Mouse (Mus musculus) liver, embryonic 15.5 days (tissue): Measurements from ENCODE around the gene Sox10. TPM values are rescaled to one million over a fixed set of nuclear protein-coding genes. Genes with fewer than 3 reads are reported as not detected.
A peak's percentile ranks its signal among the peaks of the same experiment; 100 is the strongest.

Experiments
- ATAC-seq: fragments of 200-750 bp; cut with Nextera tagmentation; 2 replicates; pipeline ENCODE4 v1.8.0; 2017; ENCODE audit warnings: moderate number of reproducible peaks, mild to moderate bottlenecking, moderate library complexity; ENCODE audit not compliant: insufficient read depth
- H3K27ac ChIP-seq: fragments of 300-500 bp; sonication (generic); replicated peaks from 2 replicates; pipeline ENCODE4 v1.5.1; 2015; ENCODE audit warnings: mild to moderate bottlenecking, inconsistent platforms
- H3K27me3 ChIP-seq: fragments of 300-500 bp; sonication (generic); 2 replicates; pipeline ENCODE4 v1.6.1; 2015; ENCODE audit warnings: mild to moderate bottlenecking, inconsistent platforms
- H3K36me3 ChIP-seq: fragments of 300-500 bp; sonication (generic); replicated peaks from 2 replicates; pipeline ENCODE4 v1.6.1; 2015; ENCODE audit warnings: moderate library complexity, mild to moderate bottlenecking, inconsistent platforms
- H3K4me1 ChIP-seq: fragments of 300-500 bp; sonication (generic); replicated peaks from 2 replicates; pipeline ENCODE4 v1.6.1; 2015; ENCODE audit warnings: inconsistent platforms
- H3K4me2 ChIP-seq: fragments of 300-500 bp; sonication (generic); 2 replicates; pipeline ENCODE4 v1.6.1; 2015; ENCODE audit warnings: moderate library complexity, mild to moderate bottlenecking, inconsistent platforms
- H3K4me3 ChIP-seq: fragments of 300-500 bp; sonication (generic); replicated peaks from 2 replicates; pipeline ENCODE4 v1.5.1; 2015; ENCODE audit warnings: mild to moderate bottlenecking, inconsistent platforms
- H3K9ac ChIP-seq: fragments of 300-500 bp; sonication (generic); 2 replicates; pipeline ENCODE4 v1.6.1; 2015; ENCODE audit warnings: moderate library complexity, mild to moderate bottlenecking, inconsistent platforms
- H3K9me3 ChIP-seq: fragments of 300-500 bp; sonication (generic); replicated peaks from 2 replicates; pipeline ENCODE4 v1.6.1; 2016; ENCODE audit warnings: inconsistent platforms
- WGBS: fragments of 180-500 bp; shearing (Covaris S2); methylation state at CpG from one replicate; pipeline ENCODE4 v1.1.7; 2015; ENCODE audit warnings: mixed read lengths; ENCODE audit not compliant: insufficient replicate concordance; 5-methylcytosine and 5-hydroxymethylcytosine counted together
- polyA plus RNA-seq: library from polyadenylated mRNA; unstranded; fragments of >200 nt; fragmentation: Nextera tagmentation; extraction: Ambion mirVana; gene quantifications from 2 replicates; pipeline ENCODE4 v1.2.1, GENCODE M21; 2015

Sox10 gene
- polyA plus RNA-seq, 1 experiment from 2014 or later = 0.09 TPM

DNA sequence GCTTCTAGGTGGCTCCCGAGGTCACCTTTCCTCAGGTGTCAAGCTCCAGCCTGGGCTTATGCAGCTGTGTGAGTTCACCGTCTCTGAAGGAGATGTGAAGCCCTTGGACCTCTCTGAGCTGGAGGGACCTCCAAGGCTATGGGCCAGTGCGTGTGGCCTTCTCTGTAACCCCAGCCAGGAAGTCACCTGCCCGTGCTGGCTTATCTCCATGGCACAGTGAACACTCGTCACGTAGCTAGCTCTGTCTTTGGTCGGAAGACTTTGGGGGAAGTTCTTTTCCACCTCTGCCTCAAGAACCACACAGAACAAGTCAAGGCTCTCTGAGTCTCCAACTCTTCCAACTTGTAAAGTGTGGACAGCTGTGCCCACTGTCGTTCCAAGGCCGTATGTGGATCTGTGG is 29.0 kb upstream of the Sox10 start:
- Histone ChIP-seq H3K27me3 (0 out of 2 replicates have a peak, but pooled peaks cover 4% of the 10 kb centered on the region), H3K4me2 (no peak overlapping the region), H3K36me3 (no peaks in the 10 kb centered on the region), H3K9me3 (no peaks in the 10 kb centered on the region), H3K27ac (no peak overlapping the region), H3K9ac (no peak overlapping the region), H3K4me3 (no peak overlapping the region), H3K4me1 (peaks cover 7% of the 10 kb centered on the region)
- ATAC-seq = no peak
- 34% methylated on average over 9 of the region's 9 CpGs for WGBS

DNA sequence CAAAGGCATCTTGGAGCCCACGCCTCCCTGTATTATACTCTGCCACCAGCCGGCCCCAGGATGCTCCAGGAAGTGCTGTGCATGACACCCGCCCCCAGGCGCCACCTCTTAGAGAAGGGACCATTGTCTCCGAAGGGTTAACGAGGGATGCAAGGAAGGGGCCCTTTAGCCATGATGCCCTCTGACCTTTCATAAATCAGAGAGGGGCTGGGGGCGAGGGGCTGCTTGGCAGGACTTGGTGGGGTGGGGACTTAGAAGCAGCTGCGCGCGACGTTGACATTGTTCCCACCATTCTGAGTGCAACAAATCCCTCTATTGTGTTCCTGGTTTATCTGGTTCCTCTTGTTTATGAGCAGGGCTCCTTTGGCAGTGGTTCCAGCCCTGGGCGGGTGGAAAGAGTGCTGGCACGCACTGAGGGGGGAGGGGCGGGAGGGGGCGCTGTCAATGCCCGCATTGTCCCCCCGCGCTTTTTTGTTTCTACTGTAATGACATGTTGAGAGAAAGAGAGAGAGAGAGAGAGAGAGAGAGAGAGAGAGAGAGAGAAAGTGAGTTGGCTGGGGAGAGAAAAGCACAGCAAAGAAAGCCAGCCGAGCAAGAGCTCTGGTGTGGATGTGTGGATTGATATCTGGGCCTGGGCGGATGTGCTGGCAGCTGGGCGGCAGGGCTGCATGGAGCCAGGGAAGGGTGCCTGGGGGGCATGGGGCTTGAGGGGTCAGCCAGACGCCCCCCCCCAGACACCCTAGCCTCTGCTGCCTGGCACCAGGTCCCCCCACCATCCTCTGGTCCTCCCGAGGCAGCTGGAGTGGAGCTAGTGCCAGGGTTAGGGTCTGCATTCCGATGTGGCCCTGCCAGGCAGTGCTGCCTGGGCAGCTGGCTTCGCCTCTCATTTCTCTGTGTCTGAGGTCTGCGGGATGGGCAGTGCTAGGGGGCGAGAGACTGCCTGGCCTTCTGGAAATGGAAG is 28.1 kb upstream of the Sox10 start:
- H3K27me3 ChIP-seq = 0 out of 2 replicates have a peak, but pooled peaks cover 1% of the 10 kb centered on the region
- H3K36me3 ChIP-seq = no peaks in the 10 kb centered on the region
- H3K4me3 ChIP-seq = no peak overlapping the region
- no peak overlapping the region for H3K9ac ChIP-seq
- H3K9me3 ChIP-seq = no peaks in the 10 kb centered on the region
- 52% methylated on average over 27 of the region's 27 CpGs for WGBS
- peaks cover 7% of the 10 kb centered on the region for H3K4me1 ChIP-seq
- no peak overlapping the region for H3K27ac ChIP-seq
- ATAC-seq = no peak
- no peak overlapping the region for H3K4me2 ChIP-seq

DNA sequence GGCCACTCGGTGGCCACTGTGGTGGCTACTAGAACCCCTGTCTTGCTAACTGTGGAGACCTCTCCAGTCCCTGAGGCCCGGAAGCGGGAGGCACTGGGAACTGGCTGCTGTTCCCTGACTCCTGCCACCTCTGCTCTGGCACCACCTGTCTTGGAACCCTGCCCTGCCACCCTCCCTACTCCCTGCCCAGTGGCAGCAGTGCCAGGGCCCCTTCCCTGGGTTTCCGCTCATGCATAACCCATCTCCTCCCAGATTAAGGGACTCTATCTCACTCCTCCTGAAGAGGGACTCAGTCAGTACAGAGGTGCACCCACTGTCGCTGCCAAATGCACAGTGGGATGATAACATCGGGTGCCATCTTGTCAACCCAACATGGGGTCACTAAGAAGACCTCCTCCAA is 27.4 kb upstream of the Sox10 start:
- WGBS = 74% methylated on average over 6 of the region's 6 CpGs
- no peak for ATAC-seq
- H3K9me3 ChIP-seq = no peaks in the 10 kb centered on the region
- no peak overlapping the region for H3K27ac ChIP-seq
- H3K9ac ChIP-seq = no peak overlapping the region
- H3K27me3 ChIP-seq = no peaks in the 10 kb centered on the region
- H3K36me3 ChIP-seq = no peaks in the 10 kb centered on the region
- H3K4me2 ChIP-seq = no peak overlapping the region
- no peak overlapping the region for H3K4me3 ChIP-seq
- peaks cover 7% of the 10 kb centered on the region for H3K4me1 ChIP-seq

DNA sequence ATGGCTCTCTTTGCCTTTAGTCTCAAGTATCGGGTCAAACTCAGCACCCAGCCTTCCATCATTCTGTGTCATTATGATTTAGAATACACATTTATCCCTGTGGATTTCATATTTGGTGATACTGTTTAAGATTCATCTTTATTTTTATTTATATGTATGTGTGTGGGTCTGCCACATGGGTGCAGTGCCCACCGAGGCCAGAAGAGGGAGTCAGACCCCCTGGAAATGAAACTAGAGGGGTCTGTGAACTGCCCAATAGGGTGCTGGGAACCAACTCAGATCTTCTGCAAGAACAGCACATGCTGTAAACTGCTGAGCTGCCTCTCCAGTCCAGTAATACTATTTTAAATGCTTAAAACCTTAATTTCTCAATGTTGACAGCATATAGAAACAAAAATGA is 26.4 kb upstream of the Sox10 start:
- H3K4me1 ChIP-seq = peaks cover 7% of the 10 kb centered on the region
- no peak overlapping the region for H3K27ac ChIP-seq
- no peak for ATAC-seq
- 80% methylated on average over 2 of the region's 2 CpGs for WGBS
- no peak overlapping the region for H3K9ac ChIP-seq
- no peak overlapping the region for H3K4me2 ChIP-seq
- H3K36me3 ChIP-seq = no peaks in the 10 kb centered on the region
- H3K9me3 ChIP-seq = no peaks in the 10 kb centered on the region
- no peaks in the 10 kb centered on the region for H3K27me3 ChIP-seq
- H3K4me3 ChIP-seq = no peak overlapping the region

DNA sequence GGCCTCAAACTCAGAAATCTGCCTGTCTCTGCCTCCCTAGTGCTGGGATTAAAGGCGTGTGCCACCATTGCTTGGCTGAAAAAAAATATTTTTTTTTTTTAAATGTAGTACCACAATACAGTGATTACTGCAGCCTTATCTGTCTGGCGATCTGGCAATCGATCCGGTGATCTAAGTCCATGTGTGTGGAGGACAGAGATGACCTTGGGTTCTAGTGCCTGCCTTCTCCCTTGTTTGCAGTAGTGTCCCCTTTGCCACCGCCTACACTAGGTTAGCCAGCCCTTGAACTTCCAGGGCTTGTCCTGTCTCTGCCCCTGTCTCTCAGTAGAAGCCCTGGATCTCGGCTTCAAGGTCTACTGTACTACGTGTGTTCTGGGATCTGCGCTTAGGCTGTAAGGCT is 22.8 kb upstream of the Sox10 start:
- no peak overlapping the region for H3K27ac ChIP-seq
- peak; percentile 58; the same call in 1 of the 2 replicates for ATAC-seq
- no peaks in the 10 kb centered on the region for H3K9me3 ChIP-seq
- H3K4me2 ChIP-seq = no peak overlapping the region
- no peaks in the 10 kb centered on the region; the same call in 1 of the 2 replicates for H3K27me3 ChIP-seq
- no peak overlapping the region for H3K9ac ChIP-seq
- H3K36me3 ChIP-seq = no peaks in the 10 kb centered on the region
- no peak overlapping the region for H3K4me3 ChIP-seq
- 64% methylated on average over 8 of the region's 8 CpGs for WGBS
- H3K4me1 ChIP-seq = peaks cover 3% of the 10 kb centered on the region; the same call in 1 of the 2 replicates

DNA sequence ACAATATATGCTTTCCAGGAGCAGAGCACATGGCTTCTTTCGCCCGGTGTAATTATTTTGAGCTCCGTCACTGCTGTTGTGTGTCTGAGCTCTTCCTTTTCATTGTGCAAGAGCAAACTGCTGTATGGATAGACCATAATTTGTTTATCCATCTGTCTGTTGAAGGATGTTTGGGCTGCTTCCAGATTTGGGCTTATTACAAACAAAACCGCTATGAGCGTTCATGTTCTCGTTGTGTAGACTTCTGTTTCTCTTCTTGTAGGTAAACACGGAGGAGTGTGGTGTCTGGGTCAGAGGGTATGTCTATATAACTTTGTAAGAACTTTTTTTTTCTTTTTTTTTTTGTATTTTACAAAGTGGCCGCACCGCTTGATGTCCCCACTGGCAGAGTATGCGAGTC is 20.2 kb upstream of the Sox10 start:
- Histone ChIP-seq H3K4me3 (no peak overlapping the region), H3K9me3 (no peaks in the 10 kb centered on the region), H3K4me1 (peaks cover 3% of the 10 kb centered on the region; the same call in 1 of the 2 replicates), H3K27ac (peak overlapping the region; percentile 64), H3K36me3 (no peaks in the 10 kb centered on the region), H3K27me3 (no peaks in the 10 kb centered on the region; the same call in 1 of the 2 replicates), H3K4me2 (no peak overlapping the region), H3K9ac (no peak overlapping the region)
- ATAC-seq = peak; percentile 57; the same call in 1 of the 2 replicates
- 67% methylated on average over 10 of the region's 10 CpGs for WGBS

DNA sequence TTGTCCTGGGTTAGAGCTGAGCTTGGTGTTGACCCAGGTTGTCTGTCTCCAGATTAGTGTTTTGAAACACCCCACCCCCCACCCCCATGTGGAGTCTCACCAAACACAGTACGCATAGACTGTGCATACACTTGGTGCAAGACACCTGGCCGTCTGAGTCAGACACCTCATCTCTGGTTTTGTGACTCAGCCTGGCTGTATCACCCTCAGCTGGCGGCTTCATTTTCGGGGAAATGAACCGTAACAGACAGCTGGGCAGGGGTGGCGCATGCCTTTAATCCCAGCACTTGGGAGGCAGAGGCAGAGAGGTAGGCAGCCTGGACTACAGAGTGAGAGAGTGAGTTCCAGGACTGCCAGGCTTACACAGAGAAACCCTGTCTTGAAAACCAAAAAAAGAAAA is 11.9 kb upstream of the Sox10 start:
- H3K36me3 ChIP-seq = no peaks in the 10 kb centered on the region
- WGBS = 49% methylated on average over 6 of the region's 6 CpGs
- no peak for ATAC-seq
- no peak overlapping the region for H3K4me3 ChIP-seq
- H3K27ac ChIP-seq = no peak overlapping the region
- no peaks in the 10 kb centered on the region for H3K9me3 ChIP-seq
- H3K27me3 ChIP-seq = no peaks in the 10 kb centered on the region
- no peak overlapping the region for H3K9ac ChIP-seq
- H3K4me2 ChIP-seq = no peak overlapping the region
- H3K4me1 ChIP-seq = peaks cover 11% of the 10 kb centered on the region

DNA sequence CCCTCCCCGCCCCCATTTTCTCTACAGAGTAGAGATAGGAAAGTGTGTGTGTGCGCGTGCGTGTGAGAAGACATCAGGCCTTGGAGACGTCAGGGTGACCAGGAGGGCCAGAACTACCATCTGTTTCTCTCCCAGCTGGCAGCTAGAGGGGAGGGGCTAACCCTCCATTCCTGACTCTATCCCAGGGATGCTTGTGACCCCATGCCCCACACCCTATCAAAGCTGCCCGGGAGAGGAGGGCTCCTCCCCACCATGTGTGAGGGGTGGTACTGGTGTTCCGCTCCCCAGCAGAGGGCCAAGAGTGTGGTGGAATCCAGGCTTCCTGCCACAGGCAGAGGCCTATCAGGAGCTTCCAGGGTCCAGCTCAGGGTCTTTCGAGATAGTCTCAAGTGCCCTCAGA is 1.7 kb upstream of the Sox10 start:
- peaks cover 5% of the 10 kb centered on the region for H3K4me1 ChIP-seq
- no peak overlapping the region for H3K4me2 ChIP-seq
- no peaks in the 10 kb centered on the region for H3K36me3 ChIP-seq
- no peak overlapping the region for H3K4me3 ChIP-seq
- H3K27me3 ChIP-seq = peaks cover 60% of the 10 kb centered on the region
- no peak overlapping the region for H3K27ac ChIP-seq
- H3K9me3 ChIP-seq = no peaks in the 10 kb centered on the region
- H3K9ac ChIP-seq = no peak overlapping the region
- 56% methylated on average over 8 of the region's 8 CpGs for WGBS
- ATAC-seq = no peak

DNA sequence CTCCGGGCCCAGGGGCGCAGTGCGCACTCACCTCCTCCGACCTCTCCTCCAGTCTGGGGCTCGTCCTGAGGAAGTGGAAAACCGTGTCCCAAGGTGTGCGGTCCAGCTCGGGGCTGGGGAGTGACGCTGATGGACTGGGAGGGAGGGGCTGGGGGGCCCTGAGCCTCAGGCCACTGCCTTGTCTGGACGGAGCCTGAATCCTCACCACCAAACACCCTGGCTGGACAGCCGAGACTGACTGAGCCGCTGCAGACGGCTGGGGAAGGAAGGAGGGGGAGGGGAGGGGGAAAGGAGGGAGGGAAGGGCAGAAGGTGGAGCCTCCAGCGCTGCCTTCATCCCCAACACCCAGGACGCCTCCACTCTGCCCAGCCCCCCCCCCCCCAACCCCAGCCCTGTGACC is 789 bp downstream of the Sox10 start:
- no peak overlapping the region for H3K9ac ChIP-seq
- no peak overlapping the region for H3K4me2 ChIP-seq
- H3K4me3 ChIP-seq = no peak overlapping the region
- H3K27ac ChIP-seq = no peak overlapping the region
- ATAC-seq = no peak
- H3K36me3 ChIP-seq = no peaks in the 10 kb centered on the region
- H3K27me3 ChIP-seq = peaks cover 75% of the 10 kb centered on the region
- H3K9me3 ChIP-seq = no peaks in the 10 kb centered on the region
- 11% methylated on average over 14 of the region's 15 CpGs for WGBS
- peaks cover 5% of the 10 kb centered on the region for H3K4me1 ChIP-seq

DNA sequence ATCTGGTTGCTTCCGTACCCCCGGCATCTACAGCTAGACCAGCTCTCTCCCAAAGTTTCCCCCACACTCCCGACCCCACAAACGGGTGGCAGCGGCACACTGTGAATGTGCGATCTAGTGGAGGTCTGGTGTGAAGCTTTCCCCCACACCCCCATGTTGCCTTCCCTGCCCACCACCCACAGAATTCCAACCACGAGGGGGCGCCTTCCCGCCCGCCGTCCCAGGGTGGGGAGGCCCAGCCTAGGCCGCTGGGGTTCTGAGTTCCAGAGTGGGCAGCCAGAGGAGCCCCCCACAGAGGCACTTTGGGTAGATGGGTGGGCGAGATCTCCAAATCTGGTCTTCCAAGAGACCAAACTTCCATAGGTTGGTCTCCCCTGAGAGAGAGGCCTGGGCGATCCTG is 2.2 kb downstream of the Sox10 start:
- Histone ChIP-seq H3K4me2 (no peak overlapping the region), H3K9me3 (no peaks in the 10 kb centered on the region), H3K4me1 (peaks cover 5% of the 10 kb centered on the region), H3K27me3 (peaks cover 81% of the 10 kb centered on the region), H3K36me3 (no peaks in the 10 kb centered on the region), H3K9ac (no peak overlapping the region), H3K27ac (no peak overlapping the region), H3K4me3 (no peak overlapping the region)
- ATAC-seq = no peak
- WGBS = 31% methylated on average over 14 of the region's 14 CpGs

DNA sequence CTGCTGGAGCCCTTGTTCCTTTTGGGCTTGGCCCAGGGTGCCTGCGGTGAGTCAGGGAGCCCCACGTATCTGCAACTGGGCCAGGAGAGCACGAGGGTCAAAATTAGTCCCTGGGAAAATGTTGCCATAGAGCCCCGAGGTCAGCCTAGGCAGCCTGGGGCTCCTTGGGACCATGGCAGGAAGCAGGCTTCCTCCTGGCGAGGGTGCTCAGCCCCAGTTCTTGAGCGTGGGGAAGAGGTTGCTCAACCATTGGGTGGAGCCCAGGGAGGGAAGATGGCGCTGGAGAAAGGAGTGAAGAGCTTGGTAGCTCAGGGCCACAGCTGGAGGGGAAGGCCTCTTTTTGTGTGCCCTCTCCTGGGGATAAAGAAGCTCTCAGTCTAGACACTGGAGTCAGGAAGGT is 2.7 kb downstream of the Sox10 start:
- Histone ChIP-seq H3K4me3 (no peak overlapping the region), H3K36me3 (no peaks in the 10 kb centered on the region), H3K4me2 (no peak overlapping the region), H3K27ac (no peak overlapping the region), H3K4me1 (peaks cover 5% of the 10 kb centered on the region), H3K27me3 (peaks cover 82% of the 10 kb centered on the region), H3K9me3 (no peaks in the 10 kb centered on the region), H3K9ac (no peak overlapping the region)
- no peak for ATAC-seq
- WGBS = 36% methylated on average over 7 of the region's 7 CpGs
